Mouse (Mus musculus): ENCODE measurements around the gene 4930415O20Rik.
"Not testable (repeated sequence)": the region's sequence is repeated elsewhere in the genome, so short reads cannot be mapped to it uniquely, and the experiment has no call there.

GRCm38 (mm10) chr15:98586141-98586540 lies 15.3 kb downstream of the 4930415O20Rik start:
- TF ChIP-seq CTCF (IDR thresholded peaks at IDR 0.05; ENCODE audit: low read depth): not testable (repeated sequence)
- TF ChIP-seq EP300 (IDR thresholded peaks at IDR 0.05; ENCODE audit: low read depth): peak; percentile 63

Data from liver, embryonic 14.5 days (tissue).